Mouse (Mus musculus): ENCODE results near the gene N4bp3. TPM values are rescaled to one million over a fixed set of nuclear protein-coding genes. Genes with fewer than 3 reads are reported as not detected.
A peak's percentile ranks its signal among the peaks of the same experiment; 100 is the strongest.
"Not testable (repeated sequence)": the region's sequence is repeated elsewhere in the genome, so short reads cannot be mapped to it uniquely, and the experiment has no call there.

The N4bp3 gene
- total RNA-seq, 4 experiments from 2014 or later, result 9.2 to 10.8 (median 10.3) TPM

DNA sequence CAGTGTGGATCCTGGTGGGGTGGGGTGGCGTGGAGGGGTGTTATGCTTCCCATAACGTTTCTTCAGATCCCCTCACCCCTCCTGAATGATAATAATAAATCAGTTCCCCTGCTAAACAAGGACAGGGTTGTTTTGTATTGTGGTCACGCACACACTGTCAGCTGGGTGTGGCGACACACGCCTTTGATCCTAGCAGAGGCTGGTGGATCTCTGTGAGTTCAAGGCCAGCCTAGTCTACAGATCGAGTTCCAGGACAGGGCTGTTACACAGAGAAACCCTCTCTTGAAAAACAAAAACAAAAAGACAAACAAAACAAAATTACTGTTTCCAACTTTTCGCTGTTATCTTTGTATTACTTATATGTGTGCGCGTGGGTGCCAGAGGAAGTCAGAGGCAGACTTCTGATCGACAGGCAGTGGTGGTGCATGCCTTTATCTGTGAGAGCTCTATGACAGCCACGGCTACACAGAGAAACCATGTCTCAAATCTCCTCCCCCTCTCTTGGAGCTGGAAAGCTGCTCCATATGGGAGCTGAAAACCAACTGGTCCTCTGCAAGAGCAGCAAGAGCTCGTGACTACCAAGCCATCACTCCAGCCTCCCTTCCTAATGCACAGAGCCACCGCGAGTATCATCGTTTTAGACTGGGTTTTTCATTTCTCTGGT lies 20.9 kb downstream of the N4bp3 start:
- no peak for DNase-seq (ENCODE audit: low spot score)

DNA sequence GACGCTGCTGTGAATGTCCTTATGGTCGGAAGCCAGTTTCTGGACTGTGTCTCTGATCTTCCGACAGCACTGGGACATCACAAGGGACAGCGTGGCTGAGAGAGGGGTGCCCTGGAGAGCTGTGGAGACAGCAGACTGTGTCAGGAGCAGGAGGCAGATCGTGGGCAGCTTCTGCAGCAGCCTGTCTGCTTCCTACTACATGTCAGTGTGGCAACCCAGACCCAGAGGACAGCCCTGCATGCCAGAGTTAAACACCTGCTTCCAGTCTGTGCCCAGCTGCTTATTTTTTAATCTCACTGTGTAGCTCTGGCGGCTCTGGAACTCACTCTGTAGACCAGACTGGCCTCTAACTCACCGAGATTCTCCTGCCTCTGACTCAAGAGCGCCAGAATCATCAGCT lies 22.7 kb downstream of the N4bp3 start:
- no peak for DNase-seq (ENCODE audit: low spot score)

DNA sequence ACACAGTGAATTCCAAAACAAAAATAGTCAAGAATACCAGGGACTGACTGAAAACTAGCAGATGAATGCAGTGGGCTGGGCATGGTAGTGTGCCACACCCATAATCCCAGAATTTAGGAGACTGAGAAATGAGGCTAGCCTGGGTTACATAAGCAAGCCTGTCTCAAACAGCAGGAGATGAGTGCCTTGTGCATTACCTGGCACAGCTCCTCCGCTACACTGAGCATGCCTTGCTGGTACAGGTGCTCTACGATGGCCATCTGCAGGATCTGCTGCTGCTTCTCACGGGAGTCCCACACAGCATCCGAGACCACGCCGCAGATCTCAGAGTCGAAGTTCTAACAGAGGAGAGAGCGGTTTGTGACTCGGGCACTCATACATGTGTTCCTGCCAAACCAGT lies 23.2 kb downstream of the N4bp3 start:
- DNase-seq (ENCODE audit: low spot score), result no peak

- DNase-seq (ENCODE audit: low spot score), result no peak
These were observed 25.3 kb downstream of the N4bp3 start for GRCm38 (mm10) chr11:51625187-51625820.

DNA sequence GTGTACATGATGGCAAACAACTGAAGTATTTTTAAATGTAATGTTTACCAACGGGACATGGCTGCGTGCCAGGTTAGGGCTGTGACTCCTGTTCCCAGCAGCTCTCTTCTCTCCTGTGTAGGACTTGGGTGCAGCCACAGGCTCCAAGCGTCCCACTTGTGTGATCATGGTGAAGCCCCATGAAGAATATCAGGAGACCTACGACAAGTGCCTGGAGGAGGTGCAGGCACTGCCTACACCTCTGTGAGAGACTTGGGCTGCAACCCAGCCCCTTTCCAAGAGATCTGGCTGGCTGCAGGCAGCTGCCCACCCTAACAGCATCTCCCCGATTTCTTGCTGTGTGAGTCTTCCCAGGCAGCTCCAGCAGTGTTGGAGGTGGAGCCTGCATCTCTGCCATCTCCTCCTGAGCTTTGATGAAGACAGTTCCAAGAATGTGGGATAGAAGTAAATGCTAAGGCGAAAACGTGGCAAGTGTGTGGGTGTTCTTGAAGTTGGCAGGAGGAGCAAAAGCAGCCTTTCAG lies 27.6 kb downstream of the N4bp3 start:
- DNase-seq (ENCODE audit: low spot score), result no peak

- DNase-seq (ENCODE audit: low spot score), result no peak
These were observed 28.9 kb downstream of the N4bp3 start for GRCm38 (mm10) chr11:51621776-51622175.

GRCm38 (mm10) chr11:51620084-51620483 lies 30.6 kb downstream of the N4bp3 start:
- DNase-seq (ENCODE audit: low spot score), result no peak

DNA sequence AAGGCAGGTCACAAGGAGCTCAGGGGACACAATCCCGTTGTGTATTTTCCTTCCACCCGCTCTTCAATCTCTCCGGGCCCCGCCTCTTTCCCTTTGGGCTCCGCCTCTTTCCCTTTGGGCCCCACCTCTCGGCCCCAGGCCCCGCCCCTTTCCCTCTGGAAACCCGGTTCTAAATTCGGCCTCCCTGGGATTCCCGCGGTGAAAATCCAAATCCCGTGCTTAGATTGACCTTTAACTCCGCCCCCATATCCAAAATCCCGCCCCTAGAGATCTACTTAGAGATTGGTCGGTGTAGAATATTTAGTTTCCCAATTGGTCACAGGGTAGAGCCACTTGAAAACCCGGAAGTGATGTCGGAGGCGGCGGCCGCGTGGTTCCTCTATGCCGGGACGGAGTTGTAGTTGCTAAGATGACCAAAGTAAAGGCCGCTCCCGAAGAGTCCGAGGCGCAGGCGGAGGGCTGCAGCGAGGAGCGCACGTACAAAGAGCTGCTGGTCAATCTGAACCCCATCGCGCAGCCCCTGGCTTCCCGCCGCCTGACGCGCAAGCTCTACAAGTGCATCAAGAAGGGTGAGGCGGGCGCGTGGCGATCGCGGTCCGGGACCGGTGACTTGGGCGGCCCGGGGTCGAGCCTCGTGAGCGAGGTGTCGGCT lies 31.1 kb downstream of the N4bp3 start, which contains the start of gene Nhp2:
Gene Nhp2, plus strand, starts transcription at position 327 of the 652 bp plus-strand sequence.
- peak; percentile 97 for DNase-seq (ENCODE audit: low spot score)

GRCm38 (mm10) chr11:51618894-51619408 lies 31.7 kb downstream of the N4bp3 start:
- DNase-seq (ENCODE audit: low spot score), result no peak

DNA sequence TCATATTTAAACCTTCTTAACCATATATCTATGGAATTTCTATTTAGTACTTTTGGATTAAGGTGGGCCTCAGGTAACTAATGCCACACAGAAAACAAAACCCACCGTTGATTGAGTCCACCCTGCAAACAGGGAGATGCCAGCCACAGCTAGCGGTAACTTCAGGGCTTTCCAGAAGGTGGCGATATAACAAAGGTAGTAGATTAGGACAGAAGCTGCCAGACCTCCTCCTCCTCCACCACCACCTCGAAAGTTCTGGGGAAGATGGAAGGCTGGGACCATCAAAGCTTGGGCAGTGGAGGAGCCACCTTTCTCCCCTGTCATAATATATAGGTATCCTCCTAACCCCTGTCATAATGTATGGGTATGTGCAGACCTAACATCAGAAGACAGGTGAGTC lies 32.9 kb downstream of the N4bp3 start:
- peak; percentile 78 for DNase-seq (ENCODE audit: low spot score)

GRCm38 (mm10) chr11:51616113-51616512 lies 34.5 kb downstream of the N4bp3 start:
- not testable (repeated sequence) for DNase-seq (ENCODE audit: low spot score)

DNA sequence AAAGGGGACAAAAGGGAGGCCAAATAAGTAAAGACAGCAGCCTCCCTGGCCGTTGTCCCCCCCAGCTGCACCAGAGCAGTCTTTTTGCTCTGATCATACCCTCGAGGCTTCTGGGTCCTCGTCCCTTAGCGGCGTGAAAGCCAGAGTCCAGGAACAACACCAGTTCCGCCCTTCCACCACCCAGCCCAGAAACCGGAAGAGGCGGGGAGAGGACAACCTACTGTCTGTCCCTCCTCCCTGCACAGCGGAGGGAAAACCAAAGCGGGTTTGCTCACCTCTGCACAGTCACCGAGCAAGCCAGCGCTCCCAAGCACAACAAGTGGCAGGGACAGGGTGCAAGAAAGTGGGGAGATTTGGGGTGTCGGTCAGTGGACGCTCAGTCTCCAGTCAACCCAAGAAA lies 35.0 kb downstream of the N4bp3 start:
- DNase-seq (ENCODE audit: low spot score), result peak; percentile 84

- DNase-seq (ENCODE audit: low spot score), result peak; percentile 20
These were observed 35.5 kb downstream of the N4bp3 start for GRCm38 (mm10) chr11:51615129-51615528.

DNA sequence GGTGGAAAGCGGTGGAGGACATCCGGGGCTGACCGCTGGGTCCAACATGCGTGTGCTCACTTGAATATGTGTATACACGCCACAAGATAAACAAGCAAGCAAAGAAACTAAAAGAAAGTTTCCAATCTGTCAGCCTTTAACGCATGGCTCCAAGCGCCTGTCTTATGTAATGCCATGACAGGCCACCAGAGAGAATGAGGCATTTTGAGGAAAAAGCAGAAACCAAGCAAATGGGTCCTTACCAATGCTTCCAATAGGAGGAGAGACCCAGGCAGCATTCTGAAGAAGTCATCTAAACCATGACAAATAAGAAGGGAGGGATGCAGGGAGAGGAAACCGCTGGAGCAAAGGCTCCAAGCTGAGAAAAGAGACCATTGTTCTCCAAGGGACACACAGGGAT lies 36.4 kb downstream of the N4bp3 start:
- DNase-seq (ENCODE audit: low spot score), result no peak

DNA sequence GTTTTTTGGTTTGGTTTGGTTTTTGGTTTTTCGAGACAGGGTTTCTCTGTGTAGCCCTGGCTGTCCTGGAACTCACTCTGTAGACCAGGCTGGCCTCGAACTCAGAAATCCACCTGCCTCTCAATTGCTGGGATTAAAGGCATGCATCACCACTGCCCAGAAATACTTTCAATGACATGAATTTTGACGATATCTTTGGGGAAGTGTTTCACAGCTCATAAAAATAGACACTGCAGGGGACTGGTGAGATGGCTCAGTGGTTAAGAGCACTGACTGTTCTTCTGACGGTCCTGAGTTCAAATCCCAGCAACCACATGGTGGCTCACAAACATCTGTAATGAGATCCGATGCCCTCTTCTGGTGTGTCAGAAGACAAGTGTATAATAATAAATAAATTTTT lies 40.7 kb downstream of the N4bp3 start:
- DNase-seq (ENCODE audit: low spot score), result not testable (repeated sequence)

DNA sequence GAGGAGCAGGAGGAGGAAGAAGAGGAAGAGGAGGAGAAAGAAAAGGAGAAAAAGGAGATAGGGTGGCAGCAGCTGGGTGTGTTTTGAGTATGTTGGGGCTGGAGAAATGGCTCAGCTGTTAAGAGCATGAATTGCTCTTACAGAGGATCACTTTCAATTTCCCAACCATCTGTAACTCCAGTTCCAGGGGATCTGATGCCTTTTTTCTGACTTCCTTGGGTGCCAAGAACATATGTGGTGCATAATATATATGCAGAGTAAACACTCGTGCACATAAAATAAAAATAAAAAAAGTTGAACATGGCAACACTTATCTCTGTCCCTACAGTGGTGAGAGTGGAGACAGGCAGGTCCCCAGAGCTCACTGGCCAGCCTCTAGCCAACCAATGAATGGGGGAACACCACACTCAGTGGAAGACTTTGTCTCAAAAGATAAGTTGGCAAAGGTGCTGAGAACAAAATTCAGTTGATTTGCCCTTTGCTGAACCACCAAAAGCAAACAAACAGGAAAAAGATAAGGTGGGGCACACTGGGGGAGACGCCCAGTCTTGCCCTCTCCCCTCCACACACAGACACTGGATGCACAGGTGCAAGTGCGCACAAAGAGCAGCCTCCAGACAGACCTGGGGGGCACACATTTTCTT lies 41.3 kb downstream of the N4bp3 start:
- DNase-seq (ENCODE audit: low spot score), result no peak

- no peak for DNase-seq (ENCODE audit: low spot score)
These were observed 43.4 kb downstream of the N4bp3 start for GRCm38 (mm10) chr11:51607096-51607738.

- peak; percentile 98 for DNase-seq (ENCODE audit: low spot score)
These were observed 44.1 kb downstream of the N4bp3 start, which contains the start of gene Hnrnpab for GRCm38 (mm10) chr11:51606447-51607095. Gene Hnrnpab (minus strand): TSS chr11:51606847.

DNA sequence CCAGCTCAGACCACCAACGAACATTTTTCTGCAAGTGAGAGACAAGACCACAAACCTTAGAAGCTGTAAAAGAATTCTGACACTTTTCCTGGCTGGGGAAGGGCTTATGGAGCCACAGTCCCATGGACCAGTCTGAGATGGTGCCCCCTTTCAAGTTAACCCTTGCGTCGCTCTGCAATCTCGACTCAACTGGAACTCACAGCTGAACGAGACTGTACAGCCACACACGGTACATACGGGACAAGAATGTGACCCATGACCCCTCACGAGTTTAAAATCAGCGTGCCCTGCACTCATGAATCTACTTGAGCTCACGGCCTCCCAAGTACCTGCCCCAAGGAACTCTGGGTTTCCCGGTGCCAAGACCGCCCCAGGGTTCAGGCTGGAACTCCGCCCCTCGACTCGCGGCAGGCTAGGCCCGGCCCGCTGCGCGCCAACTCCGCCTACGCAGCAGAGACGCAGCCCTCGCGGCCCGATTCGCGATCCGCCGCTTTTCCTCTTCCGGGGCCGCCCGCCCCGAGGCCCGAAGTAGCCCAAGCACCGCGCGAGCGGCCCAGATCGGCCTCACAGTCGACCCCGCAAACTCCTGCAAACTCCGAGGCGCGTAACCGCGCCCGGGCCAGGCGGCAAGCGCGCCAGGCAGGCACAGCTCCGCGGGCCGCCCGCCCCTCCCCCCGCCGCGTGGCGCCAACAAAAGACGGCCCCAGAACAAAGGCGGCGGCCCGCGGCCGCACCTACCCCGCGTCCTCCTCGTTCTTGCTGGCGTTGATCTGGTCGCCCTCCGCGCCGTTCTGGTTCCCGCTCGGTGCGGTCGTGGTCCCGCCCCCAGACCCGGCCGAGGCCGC lies 44.8 kb downstream of the N4bp3 start:
- DNase-seq (ENCODE audit: low spot score), result peak; percentile 89

DNA sequence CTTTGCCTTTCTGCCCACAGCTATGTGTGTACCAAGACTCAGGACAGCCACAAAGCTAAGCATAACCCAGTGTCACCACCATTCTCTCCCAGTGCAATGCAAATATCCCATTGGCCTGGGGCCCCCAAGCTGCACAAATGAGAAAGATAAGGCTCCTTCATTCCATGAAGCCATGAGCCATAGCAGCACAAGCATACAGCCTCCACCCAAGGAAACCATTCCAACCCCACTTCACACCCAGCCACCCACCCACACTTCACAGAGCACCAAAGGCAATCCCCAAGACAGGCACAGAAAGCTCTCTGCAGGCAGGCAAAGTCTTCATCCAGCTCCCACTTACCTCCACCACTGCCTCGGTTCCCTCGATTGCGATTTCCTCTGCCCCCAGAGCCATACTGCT lies 48.4 kb downstream of the N4bp3 start:
- DNase-seq (ENCODE audit: low spot score), result no peak

Data from heart, adult 8-10 months (tissue).